Mouse (Mus musculus) subcutaneous adipose tissue, adult 2 months (tissue): ENCODE measurements around the gene Nob1. TPM values are rescaled to one million over a fixed set of nuclear protein-coding genes. Genes with fewer than 3 reads are reported as not detected.

Experiments
- polyA plus RNA-seq: library from polyadenylated mRNA; depleted of rRNA; stranded (reverse); fragments of >200 nt; gene quantifications from 2 replicates; pipeline ENCODE4 v1.2.3, GENCODE M21; 2012; ENCODE audit warnings: low replicate concordance; rRNA removed

Gene Nob1
- 19.6 and 51.3 TPM in 2 replicates for polyA plus RNA-seq

GRCm38 (mm10) chr8:107424597-107425229 is at the start of gene Nob1:
TSS of gene Nob1 (minus strand) at chr8:107425051.

GRCm38 (mm10) chr8:107435962-107436831 is 11.3 kb upstream of the Nob1 start, which contains the start of gene Wwp2:
TSS of gene Wwp2 (plus strand) at chr8:107436365.

GRCm38 (mm10) chr8:107403038-107403781 is 21.6 kb downstream of the Nob1 start, which contains the start of gene Nqo1:
TSS of gene Nqo1 (minus strand) at chr8:107403206.

Other genes starting within 250 kb of the Nob1 start
- gene Nfat5, start 131.6 kb downstream of the Nob1 start, polyA plus RNA-seq: 18.1 and 34.8 TPM in 2 replicates
- 6.5 and 7.2 TPM in 2 replicates for gene Nqo1, start 21.8 kb downstream of the Nob1 start, polyA plus RNA-seq
- 22.7 and 37.6 TPM in 2 replicates for gene Wwp2, start 11.3 kb upstream of the Nob1 start, polyA plus RNA-seq
- 56.2 and 72.4 TPM in 2 replicates for gene Psmd7, start 163.4 kb upstream of the Nob1 start, polyA plus RNA-seq